In the genomic region with DNA sequence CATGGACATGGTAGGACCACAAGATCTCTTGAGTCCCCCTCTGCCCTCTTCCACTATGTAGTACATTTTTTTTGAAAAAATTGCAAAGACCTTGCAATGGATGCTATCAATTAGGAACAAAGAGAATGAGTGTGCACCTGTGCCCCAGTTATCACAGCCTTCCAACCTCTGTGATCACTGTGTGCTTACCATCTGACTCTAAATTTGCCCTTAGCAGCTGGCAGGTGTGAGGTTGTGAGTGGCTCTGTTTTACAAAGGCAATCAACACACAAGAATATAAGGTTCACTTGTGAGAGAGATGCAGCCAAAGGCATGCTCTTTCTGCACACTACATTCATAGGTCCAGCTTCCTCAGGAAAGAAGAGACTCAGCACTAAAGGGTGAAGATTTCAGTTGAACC, we compare ENCODE assay signal across 33 mouse cellular contexts.
DNase-seq lines count a peak whose midpoint lies in the region; ATAC-seq and TF ChIP-seq lines count a peak whose summit lies in the region.
"Had no signal": no experiment of that assay in that cellular context is flagged by ENCODE, and none has a peak within 500 bp of the region (broad histone marks: within the 10 kb centered on the region; RNA-seq: fewer than 3 reads in every experiment).

No protein-coding gene starts in this region.

- no peak overlapping the region for H3K4me3 ChIP-seq in heart, embryonic 16.5 days (ENCODE audit: low read length)
- H3K4me3 ChIP-seq in forebrain, postnatal 0 days (ENCODE audit: low read depth, low read length): no peak overlapping the region
- H3K4me3 ChIP-seq: embryonic facial prominence, embryonic 12.5 days; embryonic facial prominence, embryonic 15.5 days; erythroblast, embryonic 14.5 days; forebrain, embryonic 12.5 days; forebrain, embryonic 15.5 days; heart, adult 2 months; heart, embryonic 13.5 days; hindbrain, embryonic 10.5 days; hindbrain, embryonic 13.5 days had no signal

- H3K4me2 ChIP-seq in heart, embryonic 16.5 days (ENCODE audit: low read depth, low read length): no peak overlapping the region
- no peak overlapping the region for H3K4me2 ChIP-seq in forebrain, postnatal 0 days (ENCODE audit: low read depth)
- H3K4me2 ChIP-seq: embryonic facial prominence, embryonic 12.5 days; embryonic facial prominence, embryonic 15.5 days; forebrain, embryonic 12.5 days; forebrain, embryonic 15.5 days; heart, embryonic 13.5 days; hindbrain, embryonic 13.5 days had no signal

- no peaks in the 10 kb centered on the region for H3K36me3 ChIP-seq in heart, embryonic 16.5 days (ENCODE audit: control insufficient read depth, insufficient read depth)
- no peaks in the 10 kb centered on the region for H3K36me3 ChIP-seq in forebrain, postnatal 0 days (ENCODE audit: insufficient read depth)
- H3K36me3 ChIP-seq: embryonic facial prominence, embryonic 12.5 days; embryonic facial prominence, embryonic 15.5 days; forebrain, embryonic 12.5 days; forebrain, embryonic 15.5 days; G1E; heart, embryonic 13.5 days; hindbrain, embryonic 10.5 days; hindbrain, embryonic 13.5 days had no signal

- TF ChIP-seq CTCF in forebrain, postnatal 0 days (IDR thresholded peaks at IDR 0.05; ENCODE audit: low read depth): no peak

- H3K4me1 ChIP-seq in heart, embryonic 16.5 days (ENCODE audit: control insufficient read depth, insufficient read depth, low read length): no peaks in the 10 kb centered on the region; the same call in 1 of the 2 replicates
- H3K4me1 ChIP-seq in forebrain, postnatal 0 days (ENCODE audit: insufficient read depth): no peaks in the 10 kb centered on the region
- H3K4me1 ChIP-seq: embryonic facial prominence, embryonic 12.5 days; embryonic facial prominence, embryonic 15.5 days; forebrain, embryonic 12.5 days; forebrain, embryonic 15.5 days; hindbrain, embryonic 10.5 days; hindbrain, embryonic 13.5 days had no signal

- H3K27me3 ChIP-seq in heart, embryonic 16.5 days (ENCODE audit: control insufficient read depth, insufficient read depth, low read length): no peaks in the 10 kb centered on the region
- H3K27me3 ChIP-seq in forebrain, postnatal 0 days (ENCODE audit: insufficient read depth, low read length): no peaks in the 10 kb centered on the region
- H3K27me3 ChIP-seq: CH12.LX; embryonic facial prominence, embryonic 12.5 days; embryonic facial prominence, embryonic 15.5 days; forebrain, embryonic 12.5 days; forebrain, embryonic 15.5 days; heart, embryonic 13.5 days; hindbrain, embryonic 13.5 days; Patski had no signal

- H3K9ac ChIP-seq in heart, embryonic 16.5 days (ENCODE audit: low read length): no peak overlapping the region
- no peak overlapping the region for H3K9ac ChIP-seq in forebrain, postnatal 0 days
- H3K9ac ChIP-seq: embryonic facial prominence, embryonic 12.5 days; embryonic facial prominence, embryonic 15.5 days; forebrain, embryonic 12.5 days; forebrain, embryonic 15.5 days; heart, embryonic 13.5 days; hindbrain, embryonic 13.5 days had no signal

- H3K9me3 ChIP-seq in heart, embryonic 16.5 days (replicated peaks; ENCODE audit: control insufficient read depth, low read length): no peaks in the 10 kb centered on the region
- no peaks in the 10 kb centered on the region for H3K9me3 ChIP-seq in forebrain, postnatal 0 days (ENCODE audit: low read length)
- H3K9me3 ChIP-seq: embryonic facial prominence, embryonic 12.5 days; embryonic facial prominence, embryonic 15.5 days; forebrain, embryonic 12.5 days; forebrain, embryonic 15.5 days; heart, embryonic 13.5 days; hindbrain, embryonic 10.5 days; hindbrain, embryonic 13.5 days had no signal

- H3K27ac ChIP-seq in heart, embryonic 16.5 days (ENCODE audit: low read length): no peak overlapping the region
- H3K27ac ChIP-seq in forebrain, postnatal 0 days (ENCODE audit: low read depth, low read length): no peak overlapping the region
- H3K27ac ChIP-seq: embryonic facial prominence, embryonic 12.5 days; embryonic facial prominence, embryonic 15.5 days; forebrain, embryonic 12.5 days; forebrain, embryonic 15.5 days; heart, adult 2 months; heart, embryonic 13.5 days; hindbrain, embryonic 10.5 days; hindbrain, embryonic 13.5 days; hindbrain, postnatal 0 days had no signal

- no peak for DNase-seq in heart, adult 9 months (ENCODE audit: low spot score in 2 of 2)
- peak; percentile 57 to 83 for DNase-seq in thymus, adult 18-20 months
- peak; percentile 71 to 83 for DNase-seq in thymus, postnatal 10 days (ENCODE audit: low spot score in 2 of 2)
- DNase-seq in thymus, postnatal 36 days: peak; percentile 57 to 80
- DNase-seq in urinary bladder, postnatal 25 days (ENCODE audit: low spot score): no peak
- no peak for DNase-seq in forebrain, postnatal 0 days
- no peak for DNase-seq in spleen, postnatal 4 days (ENCODE audit: low spot score in 2 of 2)
- DNase-seq: adrenal gland, adult 2 months; adrenal gland, postnatal 14 days; B cell, adult 2 months; cerebellum, adult 11 months; cerebellum, adult 2 months; cerebellum, adult 9-11 months; cerebellum, postnatal 25 days; gastrocnemius, postnatal 25 days; heart, adult 2 months; heart, postnatal 10 days; heart, postnatal 36 days had no signal

- peak; percentile 54 for ATAC-seq in heart, embryonic 16.5 days (replicated peaks; ENCODE audit: extremely low read depth, insufficient read depth, low FRiP score)
- no peak for ATAC-seq in forebrain, postnatal 0 days
- ATAC-seq: forebrain, embryonic 15.5 days; hindbrain, postnatal 0 days; inflammation-experienced regulatory T-cells, adult 6 months; intestine, embryonic 16.5 days; Patski had no signal

Comparison
In these comparisons a context has a peak if more than half of its experiments do, and no peak if none do; other contexts are left out.
1. DNase-seq: peak in thymus, adult 18-20 months (2 of 2), thymus, postnatal 10 days (2 of 2) and thymus, postnatal 36 days (2 of 2); none in heart, adult 9 months (0 of 2), urinary bladder, postnatal 25 days (single experiment), forebrain, postnatal 0 days (single experiment) and spleen, postnatal 4 days (0 of 2).